Mouse (Mus musculus): ENCODE measurements around the gene Ccnb1. TPM values are rescaled to one million over a fixed set of nuclear protein-coding genes. Genes with fewer than 3 reads are reported as not detected.
"Not testable (repeated sequence)": the region's sequence is repeated elsewhere in the genome, so short reads cannot be mapped to it uniquely, and the experiment has no call there.

The Ccnb1 gene
- polyA plus RNA-seq, 1 experiment from 2014 or later = 102 TPM

GRCm38 (mm10) chr13:100750799-100751198 lies 35.6 kb downstream of the Ccnb1 start:
- Histone ChIP-seq H3K4me3 (replicated peaks; ENCODE audit: low read length) (no peak overlapping the region), H3K9ac (replicated peaks; ENCODE audit: low read depth, low read length) (no peak overlapping the region), H3K36me3 (ENCODE audit: control insufficient read depth, insufficient read depth) (no peaks in the 10 kb centered on the region), H3K4me1 (replicated peaks; ENCODE audit: control insufficient read depth, insufficient read depth, low read length) (no peaks in the 10 kb centered on the region), H3K27me3 (replicated peaks; ENCODE audit: control insufficient read depth, insufficient read depth, low read length) (no peaks in the 10 kb centered on the region), H3K27ac (ENCODE audit: low read length) (no peak overlapping the region), H3K9me3 (ENCODE audit: control insufficient read depth, low read length) (no peaks in the 10 kb centered on the region), H3K4me2 (ENCODE audit: low read length) (no peak overlapping the region)
- WGBS = 87% methylated on average over 5 of the region's 5 CpGs
- ATAC-seq = no peak

- no peak overlapping the region for H3K27ac ChIP-seq (ENCODE audit: low read length)
- no peak overlapping the region for H3K9ac ChIP-seq (replicated peaks; ENCODE audit: low read depth, low read length)
- WGBS = 49% methylated on average over 8 of the region's 8 CpGs
- no peaks in the 10 kb centered on the region for H3K27me3 ChIP-seq (replicated peaks; ENCODE audit: control insufficient read depth, insufficient read depth, low read length)
- ATAC-seq = no peak
- no peaks in the 10 kb centered on the region for H3K36me3 ChIP-seq (ENCODE audit: control insufficient read depth, insufficient read depth)
- no peaks in the 10 kb centered on the region for H3K9me3 ChIP-seq (ENCODE audit: control insufficient read depth, low read length)
- no peak overlapping the region for H3K4me2 ChIP-seq (ENCODE audit: low read length)
- H3K4me3 ChIP-seq (replicated peaks; ENCODE audit: low read length) = no peak overlapping the region
- peaks cover 4% of the 10 kb centered on the region for H3K4me1 ChIP-seq (replicated peaks; ENCODE audit: control insufficient read depth, insufficient read depth, low read length)
These were observed 37.7 kb downstream of the Ccnb1 start for GRCm38 (mm10) chr13:100748638-100749037.

GRCm38 (mm10) chr13:100746090-100746489 lies 40.3 kb downstream of the Ccnb1 start:
- Histone ChIP-seq H3K4me3 (replicated peaks; ENCODE audit: low read length) (no peak overlapping the region), H3K4me1 (replicated peaks; ENCODE audit: control insufficient read depth, insufficient read depth, low read length) (peaks cover 7% of the 10 kb centered on the region), H3K36me3 (ENCODE audit: control insufficient read depth, insufficient read depth) (no peaks in the 10 kb centered on the region), H3K9me3 (ENCODE audit: control insufficient read depth, low read length) (no peaks in the 10 kb centered on the region), H3K9ac (replicated peaks; ENCODE audit: low read depth, low read length) (no peak overlapping the region), H3K27me3 (replicated peaks; ENCODE audit: control insufficient read depth, insufficient read depth, low read length) (no peaks in the 10 kb centered on the region), H3K4me2 (ENCODE audit: low read length) (no peak overlapping the region), H3K27ac (ENCODE audit: low read length) (no peak overlapping the region)
- WGBS = 89% methylated on average over 3 of the region's 3 CpGs
- ATAC-seq = no peak

- peak; percentile 95 for ATAC-seq
- WGBS = under 1% methylated on average over 52 of the region's 52 CpGs
- H3K9ac ChIP-seq (replicated peaks; ENCODE audit: low read depth, low read length) = peak within 1 kb of the TSS; percentile 70
- peak within 1 kb of the TSS; percentile 60 for H3K4me3 ChIP-seq (replicated peaks; ENCODE audit: low read length)
- no peaks in the 10 kb centered on the region for H3K36me3 ChIP-seq (ENCODE audit: control insufficient read depth, insufficient read depth)
- no peaks in the 10 kb centered on the region for H3K9me3 ChIP-seq (ENCODE audit: control insufficient read depth, low read length)
- H3K27ac ChIP-seq (ENCODE audit: low read length) = peak within 1 kb of the TSS; percentile 81
- H3K4me2 ChIP-seq (ENCODE audit: low read length) = peak within 1 kb of the TSS; percentile 69
- H3K27me3 ChIP-seq (replicated peaks; ENCODE audit: control insufficient read depth, insufficient read depth, low read length) = no peaks in the 10 kb centered on the region
- H3K4me1 ChIP-seq (replicated peaks; ENCODE audit: control insufficient read depth, insufficient read depth, low read length) = peaks cover 7% of the 10 kb centered on the region
These were observed 42.2 kb downstream of the Ccnb1 start, which contains the start of gene Mrps36 for GRCm38 (mm10) chr13:100744036-100744744. Gene Mrps36, minus strand, starts transcription at chr13:100744659.

- Histone ChIP-seq H3K9me3 (ENCODE audit: control insufficient read depth, low read length) (no peaks in the 10 kb centered on the region), H3K36me3 (ENCODE audit: control insufficient read depth, insufficient read depth) (no peaks in the 10 kb centered on the region), H3K27me3 (replicated peaks; ENCODE audit: control insufficient read depth, insufficient read depth, low read length) (no peaks in the 10 kb centered on the region), H3K4me2 (ENCODE audit: low read length) (peak overlapping the region; percentile 69), H3K9ac (replicated peaks; ENCODE audit: low read depth, low read length) (peak overlapping the region; percentile 70), H3K4me1 (replicated peaks; ENCODE audit: control insufficient read depth, insufficient read depth, low read length) (peaks cover 7% of the 10 kb centered on the region), H3K27ac (ENCODE audit: low read length) (peak overlapping the region; percentile 81), H3K4me3 (replicated peaks; ENCODE audit: low read length) (peak overlapping the region; percentile 60)
- ATAC-seq = peak; percentile 60
- WGBS = 68% methylated on average over 11 of the region's 11 CpGs
These were observed 42.9 kb downstream of the Ccnb1 start for GRCm38 (mm10) chr13:100743346-100744035.

GRCm38 (mm10) chr13:100742831-100743230 lies 43.5 kb downstream of the Ccnb1 start:
- H3K4me2 ChIP-seq (ENCODE audit: low read length) = no peak overlapping the region
- H3K4me1 ChIP-seq (replicated peaks; ENCODE audit: control insufficient read depth, insufficient read depth, low read length) = peaks cover 7% of the 10 kb centered on the region
- WGBS = 88% methylated on average over 5 of the region's 5 CpGs

GRCm38 (mm10) chr13:100732756-100733155 lies 53.6 kb downstream of the Ccnb1 start:
- H3K9me3 ChIP-seq (ENCODE audit: control insufficient read depth, low read length) = no peaks in the 10 kb centered on the region
- no peaks in the 10 kb centered on the region for H3K27me3 ChIP-seq (replicated peaks; ENCODE audit: control insufficient read depth, insufficient read depth, low read length)
- H3K4me2 ChIP-seq (ENCODE audit: low read length) = no peak overlapping the region
- no peak overlapping the region for H3K27ac ChIP-seq (ENCODE audit: low read length)
- peaks cover 6% of the 10 kb centered on the region for H3K36me3 ChIP-seq (ENCODE audit: control insufficient read depth, insufficient read depth)
- peaks cover 11% of the 10 kb centered on the region for H3K4me1 ChIP-seq (replicated peaks; ENCODE audit: control insufficient read depth, insufficient read depth, low read length)
- no peak overlapping the region for H3K4me3 ChIP-seq (replicated peaks; ENCODE audit: low read length)
- no peak for ATAC-seq
- H3K9ac ChIP-seq (replicated peaks; ENCODE audit: low read depth, low read length) = no peak overlapping the region
- 92% methylated on average over 2 of the region's 2 CpGs for WGBS

More at GRCm38 (mm10) chr13:100742831-100743230, 43.5 kb downstream of the Ccnb1 start:
- Histone ChIP-seq H3K4me3 (replicated peaks; ENCODE audit: low read length) (no peak overlapping the region), H3K27me3 (replicated peaks; ENCODE audit: control insufficient read depth, insufficient read depth, low read length) (no peaks in the 10 kb centered on the region), H3K36me3 (ENCODE audit: control insufficient read depth, insufficient read depth) (no peaks in the 10 kb centered on the region), H3K9me3 (ENCODE audit: control insufficient read depth, low read length) (no peaks in the 10 kb centered on the region), H3K9ac (replicated peaks; ENCODE audit: low read depth, low read length) (no peak overlapping the region), H3K27ac (ENCODE audit: low read length) (no peak overlapping the region)
- ATAC-seq = no peak

GRCm38 (mm10) chr13:100731462-100732046 lies 54.8 kb downstream of the Ccnb1 start:
- not testable (repeated sequence) for H3K27ac ChIP-seq (ENCODE audit: low read length); H3K36me3 ChIP-seq (ENCODE audit: control insufficient read depth, insufficient read depth); ATAC-seq; H3K27me3 ChIP-seq (replicated peaks; ENCODE audit: control insufficient read depth, insufficient read depth, low read length); H3K9ac ChIP-seq (replicated peaks; ENCODE audit: low read depth, low read length); H3K9me3 ChIP-seq (ENCODE audit: control insufficient read depth, low read length); H3K4me3 ChIP-seq (replicated peaks; ENCODE audit: low read length)
- Histone ChIP-seq H3K4me2 (ENCODE audit: low read length) (peak overlapping the region; percentile 72; the same call in 1 of the 2 replicates), H3K4me1 (replicated peaks; ENCODE audit: control insufficient read depth, insufficient read depth, low read length) (peaks cover 14% of the 10 kb centered on the region)
- 91% methylated on average over 5 of the region's 6 CpGs for WGBS

GRCm38 (mm10) chr13:100730861-100731176 lies 55.6 kb downstream of the Ccnb1 start, which contains the start of gene Cdk7:
Gene Cdk7, minus strand, starts transcription at chr13:100730939.
- ATAC-seq = peak; percentile 99
- peaks cover 4% of the 10 kb centered on the region for H3K36me3 ChIP-seq (ENCODE audit: control insufficient read depth, insufficient read depth)
- H3K27me3 ChIP-seq (replicated peaks; ENCODE audit: control insufficient read depth, insufficient read depth, low read length) = no peaks in the 10 kb centered on the region
- H3K4me3 ChIP-seq (replicated peaks; ENCODE audit: low read length) = peak within 1 kb of the TSS; percentile 86
- H3K4me1 ChIP-seq (replicated peaks; ENCODE audit: control insufficient read depth, insufficient read depth, low read length) = peaks cover 14% of the 10 kb centered on the region
- no peaks in the 10 kb centered on the region for H3K9me3 ChIP-seq (ENCODE audit: control insufficient read depth, low read length)
- peak within 1 kb of the TSS; percentile 76 for H3K4me2 ChIP-seq (ENCODE audit: low read length)
- H3K27ac ChIP-seq (ENCODE audit: low read length) = peak within 1 kb of the TSS; percentile 88
- peak within 1 kb of the TSS; percentile 89 for H3K9ac ChIP-seq (replicated peaks; ENCODE audit: low read depth, low read length)
- under 1% methylated on average over 19 of the region's 19 CpGs for WGBS
